Mouse (Mus musculus) bone marrow macrophage, adult 2 months (primary cell): ENCODE data around the gene Mrpl54.
A peak's percentile ranks its signal among the peaks of the same experiment; 100 is the strongest.

Experiments used
- CTCF ChIP-seq: IDR thresholded peaks from 2 replicates; pipeline ENCODE4 v1.5.1; 2012; ENCODE audit warnings: low read depth, mild to moderate bottlenecking, low read length, moderate library complexity
- POLR2A ChIP-seq: IDR thresholded peaks from 2 replicates; pipeline ENCODE4 v1.6.1; 2012; ENCODE audit warnings: mild to moderate bottlenecking, low read depth, low read length, borderline replicate concordance

DNA sequence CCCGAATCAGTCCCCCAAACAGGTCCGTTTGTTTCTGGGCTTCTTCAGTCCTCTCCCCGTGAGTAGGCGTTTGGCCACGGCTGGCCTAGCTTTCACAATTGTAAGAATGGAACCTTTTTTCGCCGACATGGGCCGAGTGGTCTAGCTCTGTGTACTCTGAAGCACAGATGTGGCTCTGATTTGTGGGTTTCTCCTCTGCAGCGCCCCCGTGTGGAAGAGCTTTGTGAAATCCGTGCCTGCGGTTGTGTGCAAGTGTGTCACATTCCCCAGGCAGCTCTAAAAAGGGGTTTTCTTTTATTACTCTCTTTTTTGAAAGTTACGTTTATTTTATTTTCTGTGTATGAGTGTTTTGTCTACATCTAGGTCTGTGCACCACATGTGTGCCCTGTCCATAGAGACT lies 25.9 kb downstream of the Mrpl54 start:
- TF ChIP-seq POLR2A (no peak), CTCF (peak; percentile 98)
